20 mouse cellular contexts compared by ENCODE assay signal in the genomic region with DNA sequence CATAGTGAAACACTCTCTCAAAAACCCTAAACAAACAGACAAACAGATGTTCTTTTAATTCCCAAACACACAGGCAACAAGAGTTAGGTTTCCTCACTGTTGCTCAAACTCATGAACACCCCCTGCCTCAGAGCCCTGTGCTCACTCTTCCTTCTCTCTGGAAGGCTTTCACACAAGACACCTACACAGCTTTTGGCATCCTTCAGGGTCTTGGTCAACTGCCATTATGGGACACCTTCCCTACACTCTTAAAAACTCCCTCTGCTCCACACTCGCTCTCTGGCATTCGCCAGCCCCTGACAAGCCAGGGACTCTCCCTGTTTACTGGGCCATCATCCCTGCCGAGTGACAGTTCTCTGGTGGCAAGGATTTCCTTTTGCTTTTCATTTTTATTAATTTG. TPM values are rescaled to one million over a fixed set of nuclear protein-coding genes. Genes with fewer than 3 reads are reported as not detected.
DNase-seq lines count a peak whose midpoint lies in the region; ATAC-seq lines count a peak whose summit lies in the region.
"Had no signal": no experiment of that assay in that cellular context is flagged by ENCODE, and none has a peak within 500 bp of the region (broad histone marks: within the 10 kb centered on the region; RNA-seq: fewer than 3 reads in every experiment).

No protein-coding gene starts in this region.

- no peak overlapping the region for H3K4me3 ChIP-seq in midbrain, embryonic 10.5 days
- no peak overlapping the region for H3K4me3 ChIP-seq in midbrain, embryonic 15.5 days
- no peak overlapping the region for H3K4me3 ChIP-seq in limb, embryonic 10.5 days
- H3K4me3 ChIP-seq: embryonic facial prominence, embryonic 10.5 days; embryonic facial prominence, embryonic 12.5 days; forebrain, embryonic 13.5 days; forebrain, embryonic 15.5 days had no signal

- peak; percentile 25 for DNase-seq in cerebellum, adult 8-10 months
- no peak for DNase-seq in cerebellum, adult 9-11 months
- no peak for DNase-seq in frontal cortex, postnatal 10 days (ENCODE audit: low spot score in 2 of 2)
- no peak for DNase-seq in midbrain, embryonic 10.5 days (ENCODE audit: low spot score)
- DNase-seq in limb, embryonic 10.5 days (ENCODE audit: low spot score): no peak
- DNase-seq: adrenal gland, adult 2 months; adrenal gland, postnatal 10 days; adrenal gland, postnatal 25 days; forebrain, postnatal 0 days had no signal

- WGBS in midbrain, embryonic 10.5 days: 91% methylated on average over 3 of the region's 3 CpGs
- WGBS in midbrain, embryonic 15.5 days: 93% methylated on average over 3 of the region's 3 CpGs
- 86% methylated on average over 3 of the region's 3 CpGs for WGBS in limb, embryonic 10.5 days

- H3K4me1 ChIP-seq in midbrain, embryonic 10.5 days: peaks cover 71% of the 10 kb centered on the region
- peaks cover 47% of the 10 kb centered on the region for H3K4me1 ChIP-seq in midbrain, embryonic 15.5 days
- peaks cover 37% of the 10 kb centered on the region for H3K4me1 ChIP-seq in limb, embryonic 10.5 days

- H3K27me3 ChIP-seq in midbrain, embryonic 10.5 days (ENCODE audit: low read depth, poor library complexity, severe bottlenecking): peaks cover 35% of the 10 kb centered on the region
- no peaks in the 10 kb centered on the region for H3K27me3 ChIP-seq in midbrain, embryonic 15.5 days (replicated peaks)
- H3K27me3 ChIP-seq in limb, embryonic 10.5 days (ENCODE audit: low read depth, poor library complexity, severe bottlenecking): peaks cover 22% of the 10 kb centered on the region
- H3K27me3 ChIP-seq: embryonic facial prominence, embryonic 12.5 days; forebrain, embryonic 13.5 days; forebrain, embryonic 15.5 days had no signal

- no peak overlapping the region for H3K9ac ChIP-seq in midbrain, embryonic 15.5 days
- H3K9ac ChIP-seq: embryonic facial prominence, embryonic 12.5 days; forebrain, embryonic 13.5 days; forebrain, embryonic 15.5 days; forebrain, postnatal 0 days had no signal

- no peaks in the 10 kb centered on the region for H3K9me3 ChIP-seq in midbrain, embryonic 10.5 days (replicated peaks)
- no peaks in the 10 kb centered on the region for H3K9me3 ChIP-seq in midbrain, embryonic 15.5 days
- no peaks in the 10 kb centered on the region for H3K9me3 ChIP-seq in limb, embryonic 10.5 days (replicated peaks)
- H3K9me3 ChIP-seq: embryonic facial prominence, embryonic 10.5 days; embryonic facial prominence, embryonic 12.5 days; forebrain, embryonic 13.5 days; forebrain, embryonic 15.5 days had no signal

- 0 out of 2 replicates have a peak overlapping the region, but pooled peaks have one; percentile 23 for H3K27ac ChIP-seq in midbrain, embryonic 10.5 days (replicated peaks)
- H3K27ac ChIP-seq in midbrain, embryonic 15.5 days: no peak overlapping the region
- H3K27ac ChIP-seq in limb, embryonic 10.5 days: no peak overlapping the region
- H3K27ac ChIP-seq: embryonic facial prominence, embryonic 10.5 days; embryonic facial prominence, embryonic 12.5 days; forebrain, embryonic 13.5 days; forebrain, embryonic 15.5 days had no signal

- no peaks in the 10 kb centered on the region for H3K36me3 ChIP-seq in midbrain, embryonic 10.5 days
- H3K36me3 ChIP-seq in midbrain, embryonic 15.5 days (replicated peaks): no peaks in the 10 kb centered on the region
- H3K36me3 ChIP-seq in limb, embryonic 10.5 days: no peaks in the 10 kb centered on the region
- H3K36me3 ChIP-seq: embryonic facial prominence, embryonic 10.5 days; embryonic facial prominence, embryonic 12.5 days; forebrain, embryonic 15.5 days had no signal

- 0 out of 2 replicates have a peak, but pooled peaks have one; percentile 29 for ATAC-seq in frontal cortex, adult (ENCODE audit: low TSS enrichment)
- no peak for ATAC-seq in midbrain, embryonic 15.5 days (replicated peaks)
- ATAC-seq: forebrain, embryonic 13.5 days; forebrain, embryonic 15.5 days; forebrain, postnatal 0 days had no signal

- no peak overlapping the region for H3K4me2 ChIP-seq in midbrain, embryonic 15.5 days
- H3K4me2 ChIP-seq: embryonic facial prominence, embryonic 12.5 days; forebrain, embryonic 13.5 days; forebrain, embryonic 15.5 days had no signal

RNA-seq across cellular contexts. Expression of gene Nol4l, which starts 15.8 kb away (rescaled TPM):
- 12.8 and 16.8 TPM in 2 replicates for polyA plus RNA-seq in midbrain, embryonic 10.5 days (2016; fragmentation: Nextera tagmentation; extraction: Ambion mirVana)
- 50.8 and 54.6 TPM in 2 replicates for polyA plus RNA-seq in midbrain, embryonic 15.5 days (2015; fragmentation: Nextera tagmentation; extraction: Ambion mirVana)
- polyA plus RNA-seq in limb, embryonic 10.5 days (2016; fragmentation: Nextera tagmentation; extraction: Ambion mirVana): 15.8 and 17.2 TPM in 2 replicates

RNA-seq across cellular contexts. Expression of gene 4930404H24Rik, which starts 21.4 kb away (rescaled TPM):
- not detected in 2 replicates for polyA plus RNA-seq in midbrain, embryonic 10.5 days (2016; fragmentation: Nextera tagmentation; extraction: Ambion mirVana)
- polyA plus RNA-seq in midbrain, embryonic 15.5 days (2015; fragmentation: Nextera tagmentation; extraction: Ambion mirVana): not detected in 2 replicates
- polyA plus RNA-seq in limb, embryonic 10.5 days (2016; fragmentation: Nextera tagmentation; extraction: Ambion mirVana): not detected in 2 replicates
- polyA plus RNA-seq: adrenal gland, adult 2 months; C2C12; cortical plate, adult 2 months; embryonic facial prominence, embryonic 10.5 days; embryonic facial prominence, embryonic 12.5 days; embryonic facial prominence, embryonic 14.5 days; forebrain, embryonic 11.5 days; forebrain, embryonic 13.5 days; forebrain, embryonic 15.5 days; forebrain, postnatal 0 days; frontal cortex, adult 2 months had no signal
